Mouse (Mus musculus): ENCODE measurements around the gene Vars. TPM values are rescaled to one million over a fixed set of nuclear protein-coding genes. Genes with fewer than 3 reads are reported as not detected.
"Not testable (repeated sequence)": the region's sequence is repeated elsewhere in the genome, so short reads cannot be mapped to it uniquely, and the experiment has no call there.

The Vars gene
- 89.9 to 126 TPM (median 116 TPM) in 3 replicates for total RNA-seq (2017)

DNA sequence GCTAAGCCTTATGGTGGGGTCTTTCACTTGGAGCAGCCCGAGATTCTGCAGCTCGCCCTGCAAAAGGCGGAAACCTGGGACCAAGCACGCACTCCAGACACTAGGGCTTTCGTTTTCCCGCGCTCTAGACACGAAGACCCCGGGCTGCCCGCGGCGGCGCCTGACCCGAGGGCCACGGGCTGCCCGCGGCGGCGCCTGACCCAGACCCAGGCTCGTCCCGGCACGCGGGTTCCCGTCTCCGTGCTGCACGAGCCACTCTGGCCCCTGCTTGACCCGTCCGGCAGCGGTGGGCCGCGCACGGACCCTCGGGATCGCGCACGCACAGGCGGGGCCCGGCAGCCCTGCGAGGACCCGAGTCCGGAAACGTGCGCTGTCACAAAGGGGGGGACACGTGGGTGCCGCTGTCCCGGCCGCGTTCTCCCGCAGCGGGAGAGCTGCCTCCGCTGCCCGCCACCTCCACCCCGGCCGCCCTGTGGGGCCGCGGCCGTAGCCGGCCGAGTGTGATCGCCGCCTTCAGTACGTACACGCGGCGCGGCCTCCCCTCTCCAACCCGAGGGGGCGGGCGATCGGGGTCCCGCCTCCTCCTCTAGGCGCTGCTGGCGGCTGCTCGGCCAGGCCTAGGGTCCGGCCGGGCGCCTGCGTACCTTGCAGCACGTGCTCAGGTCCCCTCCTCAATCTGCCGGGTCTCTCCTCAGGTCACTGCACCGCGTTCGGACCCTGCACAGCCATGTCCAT lies at the start of gene Vars:
Gene Vars (plus strand): TSS at position 271 of the 735 bp plus-strand sequence.
- ATAC-seq (replicated peaks; ENCODE audit: insufficient number of reproducible peaks, low FRiP score, low TSS enrichment, poor library complexity, severe bottlenecking), result peak; percentile 29

DNA sequence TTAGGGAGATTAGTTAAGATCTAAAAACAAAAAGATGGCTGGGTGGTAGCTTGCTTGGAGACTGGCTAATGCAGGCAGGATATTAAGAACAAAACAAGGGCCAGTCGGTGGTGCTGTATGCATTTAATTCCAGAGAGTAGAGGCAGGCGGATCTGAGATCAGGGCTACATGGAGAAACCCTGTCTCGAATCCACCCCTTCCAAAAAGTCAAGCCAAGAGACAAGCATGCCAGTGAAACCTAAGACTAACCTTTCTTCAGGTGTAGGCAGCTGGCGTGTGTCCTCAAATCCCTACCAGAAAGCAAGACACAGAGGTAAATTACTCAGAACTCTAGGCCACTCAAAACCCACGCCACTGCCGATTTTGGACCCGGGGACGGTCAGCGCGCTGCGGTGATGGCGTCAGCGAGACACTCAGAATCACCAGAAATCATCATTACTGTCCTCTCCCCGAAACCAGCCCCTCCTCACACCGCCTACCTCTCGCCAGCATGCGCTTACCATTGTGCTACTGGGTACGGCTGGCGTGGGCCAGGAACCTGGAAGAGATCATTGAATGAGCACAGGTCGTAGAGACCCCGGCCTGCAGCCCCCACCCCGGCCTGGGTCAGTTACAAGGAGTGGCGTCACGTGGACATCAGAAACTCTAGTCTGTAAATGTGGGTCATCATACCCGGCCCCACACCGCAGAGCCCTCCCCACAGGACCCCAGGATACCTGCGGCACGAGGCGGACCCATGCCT lies 49.0 kb upstream of the Vars start:
- ATAC-seq (replicated peaks; ENCODE audit: insufficient number of reproducible peaks, low FRiP score, low TSS enrichment, poor library complexity, severe bottlenecking), result 0 out of 2 replicates have a peak, but pooled peaks have one; percentile 5

DNA sequence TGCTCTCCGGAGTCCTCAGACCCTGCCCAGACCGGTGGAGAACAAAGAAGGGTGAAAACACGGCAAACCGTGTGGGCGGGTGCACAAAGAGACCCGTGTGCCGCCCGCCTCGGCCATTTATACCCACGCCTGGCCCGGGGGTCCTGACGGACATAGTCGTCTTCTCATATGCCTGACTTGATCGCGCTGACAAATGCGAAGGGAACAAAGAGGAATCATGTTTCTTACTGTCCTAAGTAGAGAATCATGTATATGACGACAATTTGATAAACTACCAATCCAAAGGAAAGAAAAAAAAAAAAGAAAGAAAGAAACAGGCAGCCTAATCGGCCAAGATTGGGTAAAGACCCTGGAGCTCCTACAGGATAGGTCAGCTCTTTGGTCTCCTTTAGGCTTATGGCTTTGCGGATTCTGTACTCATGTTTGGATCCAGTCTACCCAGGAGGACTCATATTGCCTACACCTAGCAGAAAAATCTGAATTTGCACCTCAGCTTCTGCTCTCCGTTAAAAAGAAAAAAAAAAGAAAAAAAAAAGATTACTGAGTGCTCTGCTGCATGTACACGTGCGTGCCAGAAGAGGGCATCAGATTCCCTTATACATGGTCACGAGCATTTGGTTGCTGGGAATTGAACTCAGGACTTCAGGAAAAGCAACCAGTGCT lies 48.3 kb upstream of the Vars start:
- ATAC-seq (replicated peaks; ENCODE audit: insufficient number of reproducible peaks, low FRiP score, low TSS enrichment, poor library complexity, severe bottlenecking), result peak; percentile 73

DNA sequence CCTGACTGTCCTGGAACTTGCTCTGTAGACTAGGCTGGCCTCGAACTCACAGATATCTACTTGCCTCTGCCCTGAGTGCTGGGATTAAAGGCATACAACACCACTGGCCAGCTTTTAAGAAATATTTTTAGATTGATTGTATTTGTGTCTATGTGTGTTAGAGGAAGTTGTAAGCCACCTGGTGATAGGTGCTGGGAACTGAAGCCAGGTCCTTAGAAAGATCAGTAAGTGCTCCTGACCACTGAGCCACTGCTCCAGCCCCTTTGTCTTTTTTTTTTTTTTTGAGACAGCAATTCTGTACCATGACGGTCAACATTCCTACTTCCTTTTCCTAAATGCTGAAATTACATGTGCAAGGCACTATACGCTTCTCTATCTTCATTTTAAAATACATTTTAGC lies 47.5 kb upstream of the Vars start:
- no peak for ATAC-seq (replicated peaks; ENCODE audit: insufficient number of reproducible peaks, low FRiP score, low TSS enrichment, poor library complexity, severe bottlenecking)

- no peak for ATAC-seq (replicated peaks; ENCODE audit: insufficient number of reproducible peaks, low FRiP score, low TSS enrichment, poor library complexity, severe bottlenecking)
Measured at GRCm38 (mm10) chr17:34953904-34954303, 46.9 kb upstream of the Vars start.

DNA sequence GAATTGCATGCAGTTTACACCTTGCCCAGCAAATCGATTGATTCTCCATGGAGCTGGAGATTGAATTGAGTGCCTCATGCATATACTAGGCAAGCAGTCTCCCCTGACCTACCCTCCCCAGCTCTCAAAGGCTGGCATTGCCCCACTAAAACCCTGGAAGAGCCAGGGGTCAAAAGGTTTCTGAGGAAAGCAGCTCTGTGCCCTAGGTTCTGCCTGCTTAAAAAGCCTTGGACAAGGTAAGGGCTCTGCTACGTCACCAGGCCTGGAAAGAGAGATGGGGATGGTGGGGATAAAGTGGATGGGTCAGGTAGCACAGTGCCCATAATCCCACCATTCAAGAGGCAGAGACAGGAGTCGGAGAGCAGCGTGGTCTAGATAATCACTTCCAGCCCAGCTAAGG lies 46.0 kb upstream of the Vars start:
- ATAC-seq (replicated peaks; ENCODE audit: insufficient number of reproducible peaks, low FRiP score, low TSS enrichment, poor library complexity, severe bottlenecking), result no peak

GRCm38 (mm10) chr17:34955884-34956283 lies 44.9 kb upstream of the Vars start:
- no peak for ATAC-seq (replicated peaks; ENCODE audit: insufficient number of reproducible peaks, low FRiP score, low TSS enrichment, poor library complexity, severe bottlenecking)

DNA sequence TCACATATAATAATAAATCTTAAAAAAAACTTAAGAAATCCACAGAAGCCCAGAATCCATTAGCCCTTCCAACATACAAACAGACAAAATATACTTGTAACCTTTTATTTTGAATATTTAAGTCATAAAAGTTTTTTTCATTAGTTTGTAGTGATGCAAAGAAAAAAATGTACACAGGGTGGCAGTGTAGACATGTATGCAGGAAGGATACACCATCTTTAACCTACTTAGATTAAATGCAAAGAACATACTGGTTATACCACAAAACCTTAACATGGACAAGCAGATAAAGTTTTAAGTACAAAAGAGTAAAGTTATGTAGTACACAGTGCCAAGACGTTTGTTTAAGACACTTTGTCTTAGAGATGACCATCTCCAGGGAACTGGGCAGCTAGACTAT lies 44.4 kb upstream of the Vars start:
- ATAC-seq (replicated peaks; ENCODE audit: insufficient number of reproducible peaks, low FRiP score, low TSS enrichment, poor library complexity, severe bottlenecking), result no peak

DNA sequence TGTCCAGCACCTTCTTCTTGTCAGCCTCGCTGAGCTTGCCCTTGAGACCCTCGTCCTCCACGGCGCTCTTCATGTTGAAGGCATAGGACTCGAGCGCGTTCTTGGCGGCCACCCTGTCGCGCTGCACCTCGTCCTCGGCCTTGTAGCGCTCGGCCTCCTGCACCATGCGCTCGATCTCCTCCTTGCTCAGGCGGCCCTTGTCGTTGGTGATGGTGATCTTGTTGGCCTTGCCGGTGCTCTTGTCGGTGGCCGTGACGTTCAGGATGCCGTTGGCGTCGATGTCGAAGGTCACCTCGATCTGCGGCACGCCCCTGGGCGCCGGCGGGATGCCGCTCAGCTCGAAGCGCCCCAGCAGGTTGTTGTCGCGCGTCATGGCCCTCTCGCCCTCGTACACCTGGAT lies 43.5 kb upstream of the Vars start:
- ATAC-seq (replicated peaks; ENCODE audit: insufficient number of reproducible peaks, low FRiP score, low TSS enrichment, poor library complexity, severe bottlenecking), result not testable (repeated sequence)

GRCm38 (mm10) chr17:34957966-34958365 lies 42.8 kb upstream of the Vars start:
- not testable (repeated sequence) for ATAC-seq (replicated peaks; ENCODE audit: insufficient number of reproducible peaks, low FRiP score, low TSS enrichment, poor library complexity, severe bottlenecking)

- ATAC-seq (replicated peaks; ENCODE audit: insufficient number of reproducible peaks, low FRiP score, low TSS enrichment, poor library complexity, severe bottlenecking), result 0 out of 2 replicates have a peak, but pooled peaks have one; percentile 1
Measured at GRCm38 (mm10) chr17:34958734-34959129, 42.1 kb upstream of the Vars start.

- ATAC-seq (replicated peaks; ENCODE audit: insufficient number of reproducible peaks, low FRiP score, low TSS enrichment, poor library complexity, severe bottlenecking), result peak; percentile 98
Measured at GRCm38 (mm10) chr17:34959130-34959778, 41.5 kb upstream of the Vars start, which contains the start of gene Hspa1b. Hspa1b (minus strand) TSS chr17:34959238.

DNA sequence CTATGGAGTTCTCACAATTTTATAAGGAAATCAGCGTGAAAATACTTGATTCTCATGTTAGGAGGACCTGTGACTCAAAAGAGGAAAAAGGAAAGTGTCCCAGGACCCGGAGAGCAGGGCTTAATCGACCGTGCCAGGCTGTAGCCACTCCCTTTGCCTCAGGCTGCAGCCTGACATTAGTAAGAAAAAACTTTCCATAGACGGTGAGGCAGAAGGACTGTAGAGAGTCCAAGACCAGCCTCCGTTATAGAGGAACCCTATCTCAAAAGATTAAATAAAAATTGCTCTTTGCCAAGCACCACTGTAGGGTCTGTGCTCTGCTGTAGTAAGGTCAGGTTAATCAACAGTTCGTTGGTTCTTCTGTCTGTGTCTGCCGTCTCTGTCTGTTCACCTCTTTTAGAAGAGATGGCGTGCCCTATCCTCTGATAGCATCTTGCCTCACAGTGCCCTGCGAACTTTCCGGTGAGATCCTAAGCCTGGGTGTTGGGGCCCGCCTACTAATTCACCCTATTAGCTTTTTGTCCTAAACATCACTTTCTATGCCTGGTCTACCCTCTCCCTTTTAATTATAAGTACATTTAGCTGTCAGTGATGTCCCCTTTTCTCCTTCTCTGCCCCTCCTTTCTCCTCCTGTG lies 40.8 kb upstream of the Vars start:
- ATAC-seq (replicated peaks; ENCODE audit: insufficient number of reproducible peaks, low FRiP score, low TSS enrichment, poor library complexity, severe bottlenecking), result no peak

GRCm38 (mm10) chr17:34960702-34961493 lies 39.9 kb upstream of the Vars start:
- ATAC-seq (replicated peaks; ENCODE audit: insufficient number of reproducible peaks, low FRiP score, low TSS enrichment, poor library complexity, severe bottlenecking), result no peak

- ATAC-seq (replicated peaks; ENCODE audit: insufficient number of reproducible peaks, low FRiP score, low TSS enrichment, poor library complexity, severe bottlenecking), result no peak
Measured at GRCm38 (mm10) chr17:34962125-34962524, 38.7 kb upstream of the Vars start.

DNA sequence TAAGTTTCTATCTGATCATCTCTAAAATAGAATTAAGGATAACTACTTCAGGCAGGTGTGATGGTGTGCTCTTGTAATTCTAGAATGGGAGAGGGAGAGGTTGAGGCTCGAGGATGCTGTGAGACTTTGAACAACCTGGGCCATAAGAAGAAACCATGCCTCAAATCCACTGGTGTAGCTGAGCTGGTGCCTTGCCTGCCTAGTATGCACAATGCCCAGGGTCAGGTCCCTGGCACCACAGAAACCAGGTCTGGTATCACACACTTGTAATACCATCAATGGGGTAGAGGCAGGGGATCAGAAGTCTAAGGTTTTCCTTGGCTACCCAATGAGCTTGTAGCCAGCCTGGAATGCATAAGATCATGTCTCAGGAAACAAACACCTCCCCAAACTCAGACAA lies 37.9 kb upstream of the Vars start:
- ATAC-seq (replicated peaks; ENCODE audit: insufficient number of reproducible peaks, low FRiP score, low TSS enrichment, poor library complexity, severe bottlenecking), result no peak

DNA sequence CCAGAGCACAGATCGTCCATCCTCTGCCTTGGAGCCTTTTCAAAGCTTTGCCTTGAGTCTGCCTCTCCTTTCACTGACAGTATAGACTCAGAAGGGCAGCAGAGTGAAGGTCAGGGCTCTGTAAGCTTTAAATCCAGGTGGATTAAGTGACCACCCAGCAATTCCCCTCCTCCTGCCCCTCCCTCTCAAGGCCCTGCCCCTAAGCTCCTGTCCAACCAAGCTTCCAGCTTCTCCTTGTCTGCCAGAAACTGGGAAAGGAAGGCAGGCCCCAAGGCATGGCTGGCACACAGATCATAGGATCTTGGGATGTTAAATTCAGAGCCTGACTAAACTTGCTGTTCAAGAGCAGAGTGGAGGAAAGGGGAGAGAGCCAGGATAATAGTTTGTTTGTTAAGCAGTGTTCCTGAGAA lies 36.1 kb upstream of the Vars start:
- no peak for ATAC-seq (replicated peaks; ENCODE audit: insufficient number of reproducible peaks, low FRiP score, low TSS enrichment, poor library complexity, severe bottlenecking)

DNA sequence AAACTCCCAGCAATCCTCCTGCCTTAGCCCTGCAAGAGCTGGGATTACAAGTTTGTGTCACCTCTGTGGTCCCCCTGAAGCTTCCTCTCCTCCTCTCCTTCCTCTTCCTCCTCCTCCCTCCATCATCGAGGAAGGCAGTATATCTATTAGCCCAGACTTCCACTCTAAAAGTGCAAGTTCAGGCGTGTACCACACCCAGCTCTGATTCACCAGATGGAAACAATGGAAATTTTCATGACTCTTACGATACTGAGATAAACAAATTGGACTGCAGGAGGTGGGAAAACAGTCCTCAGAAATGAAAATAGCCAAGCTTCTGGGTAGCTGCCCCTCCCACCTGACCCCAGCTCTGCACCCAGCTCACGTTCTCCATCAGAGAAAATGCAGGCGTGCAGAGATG lies 35.2 kb upstream of the Vars start:
- ATAC-seq (replicated peaks; ENCODE audit: insufficient number of reproducible peaks, low FRiP score, low TSS enrichment, poor library complexity, severe bottlenecking), result no peak

Measured in monocyte, adult 5-6 weeks (primary cell).